Mouse (Mus musculus): ENCODE results near the gene Mtm1. TPM values are rescaled to one million over a fixed set of nuclear protein-coding genes. Genes with fewer than 3 reads are reported as not detected.

Mtm1 gene
- total and polyA plus RNA-seq, 3 experiments: 5.0 to 18.9 (median 15.6) TPM

DNA sequence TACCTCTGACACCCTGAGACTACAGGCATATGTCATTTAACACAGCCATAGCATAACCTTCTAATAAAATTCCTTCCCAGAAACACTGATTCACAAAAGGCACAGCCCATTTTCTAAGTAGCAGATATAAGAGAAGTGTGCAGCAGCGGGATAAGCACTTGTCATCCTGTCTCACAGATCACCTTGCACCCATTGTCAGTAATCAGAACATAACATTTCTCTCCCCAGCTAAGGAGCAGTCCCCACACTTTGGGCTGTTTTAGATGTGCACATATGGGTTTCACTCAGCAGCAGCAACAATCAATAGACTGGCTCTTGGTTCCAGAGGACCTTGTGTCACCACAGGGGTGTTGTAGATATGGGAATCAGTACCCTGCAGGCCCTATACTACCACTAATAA is 45.9 kb downstream of the Mtm1 start:
- no peak overlapping the region for H3K9ac ChIP-seq (ENCODE audit: low read depth, low read length)
- no peaks in the 10 kb centered on the region for H3K27me3 ChIP-seq (ENCODE audit: control insufficient read depth, insufficient read depth, low read length)
- H3K4me1 ChIP-seq (ENCODE audit: control insufficient read depth, insufficient read depth, low read length): no peaks in the 10 kb centered on the region
- H3K79me2 ChIP-seq (replicated peaks; ENCODE audit: control insufficient read depth, insufficient read depth, low read length): no peaks in the 10 kb centered on the region
- H3K27ac ChIP-seq: no peak overlapping the region
- TF ChIP-seq CTCF (IDR thresholded peaks at IDR 0.05): no peak
- no peak overlapping the region for H3K4me3 ChIP-seq
- intact Hi-C loops (cut with DNase I): no loop called here
- 74% methylated on average over 1 of the region's 1 CpGs for WGBS
- no peaks in the 10 kb centered on the region for H3K36me3 ChIP-seq (ENCODE audit: control insufficient read depth, insufficient read depth, low read length)
- no peak for DNase-seq

DNA sequence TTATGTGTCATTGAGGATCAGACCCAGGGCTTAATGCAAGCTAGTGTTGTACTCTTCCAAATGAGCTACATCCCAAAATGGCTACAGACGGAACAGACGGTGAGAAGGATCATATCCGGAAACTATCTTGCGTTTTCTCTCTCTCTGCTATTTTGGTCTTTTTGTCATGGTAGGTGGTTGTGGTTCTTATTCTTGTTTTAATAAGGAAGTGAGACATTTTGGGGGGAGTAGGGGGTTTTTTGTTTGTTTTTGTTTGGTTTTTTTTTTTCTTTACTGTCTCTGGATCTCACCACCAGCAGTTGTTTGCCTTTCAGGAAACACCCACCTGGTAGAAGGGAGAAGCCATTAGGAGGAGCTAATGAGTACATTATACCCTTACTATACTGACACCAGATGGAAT is 50.3 kb downstream of the Mtm1 start:
- H3K79me2 ChIP-seq (replicated peaks; ENCODE audit: control insufficient read depth, insufficient read depth, low read length): no peaks in the 10 kb centered on the region
- H3K4me3 ChIP-seq: no peak overlapping the region
- no peaks in the 10 kb centered on the region for H3K4me1 ChIP-seq (ENCODE audit: control insufficient read depth, insufficient read depth, low read length)
- no peak overlapping the region for H3K9ac ChIP-seq (ENCODE audit: low read depth, low read length)
- no peak overlapping the region for H3K27ac ChIP-seq
- no peaks in the 10 kb centered on the region for H3K36me3 ChIP-seq (ENCODE audit: control insufficient read depth, insufficient read depth, low read length)
- DNase-seq: no peak
- H3K27me3 ChIP-seq (ENCODE audit: control insufficient read depth, insufficient read depth, low read length): no peaks in the 10 kb centered on the region
- WGBS: 95% methylated on average over 4 of the region's 4 CpGs
- TF ChIP-seq POLR2A (IDR thresholded peaks at IDR 0.05; ENCODE audit: insufficient read depth, low read depth, low read length): no peak
- TF ChIP-seq EP300 (IDR thresholded peaks at IDR 0.05; ENCODE audit: insufficient read depth, low read depth, low read length): no peak
- no peak for TF ChIP-seq CTCF (IDR thresholded peaks at IDR 0.05)
- intact Hi-C loops (cut with DNase I): no loop called here

DNA sequence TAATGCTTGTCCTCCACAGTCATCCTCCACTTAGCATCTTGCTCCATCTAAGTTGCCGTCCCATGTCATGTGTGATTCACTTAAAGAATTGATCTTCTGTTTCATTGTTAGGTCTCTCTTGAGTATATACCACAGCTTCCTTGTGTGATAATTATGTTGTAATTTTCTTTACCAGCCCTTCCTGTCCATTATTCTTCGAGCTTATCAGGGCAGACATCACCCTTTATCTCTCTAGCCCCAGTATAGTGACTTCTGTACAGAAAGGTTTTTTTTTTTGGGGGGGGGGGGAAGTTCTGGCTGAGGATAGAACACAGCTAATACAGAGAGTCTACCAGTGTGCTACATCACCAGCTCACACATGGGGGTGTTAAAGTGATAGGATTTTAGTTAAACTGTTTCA is 53.7 kb downstream of the Mtm1 start:
- 57% methylated on average over 2 of the region's 2 CpGs for WGBS
- no peak overlapping the region for H3K9ac ChIP-seq (ENCODE audit: low read depth, low read length)
- no peaks in the 10 kb centered on the region for H3K79me2 ChIP-seq (replicated peaks; ENCODE audit: control insufficient read depth, insufficient read depth, low read length)

DNA sequence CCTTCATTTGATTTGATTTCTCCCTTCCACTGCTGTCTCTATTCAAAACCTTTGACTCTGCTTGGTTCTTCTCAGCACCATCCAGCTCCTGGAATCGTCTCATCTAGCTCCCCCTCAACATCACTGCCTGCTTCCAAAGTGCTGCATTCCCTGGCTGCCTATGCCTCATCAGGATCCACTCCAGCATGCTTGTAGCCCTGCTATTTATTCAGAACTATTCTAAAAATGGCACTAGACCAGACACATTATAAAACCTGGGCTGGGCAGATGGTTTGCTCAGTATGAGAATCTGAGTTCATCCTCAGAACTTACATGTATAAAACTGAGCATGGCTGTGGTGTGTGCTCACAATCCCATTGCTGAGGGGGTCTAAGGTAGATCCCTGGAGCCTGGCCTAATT is 58.4 kb downstream of the Mtm1 start:
- intact Hi-C loops (cut with DNase I): no loop called here
- H3K4me3 ChIP-seq: no peak overlapping the region
- no peak overlapping the region for H3K27ac ChIP-seq
- H3K36me3 ChIP-seq (ENCODE audit: control insufficient read depth, insufficient read depth, low read length): no peaks in the 10 kb centered on the region
- no peak overlapping the region for H3K9ac ChIP-seq (ENCODE audit: low read depth, low read length)
- DNase-seq: no peak
- H3K4me1 ChIP-seq (ENCODE audit: control insufficient read depth, insufficient read depth, low read length): no peaks in the 10 kb centered on the region
- H3K27me3 ChIP-seq (ENCODE audit: control insufficient read depth, insufficient read depth, low read length): no peaks in the 10 kb centered on the region
- no peaks in the 10 kb centered on the region for H3K79me2 ChIP-seq (replicated peaks; ENCODE audit: control insufficient read depth, insufficient read depth, low read length)
- 61% methylated on average over 1 of the region's 1 CpGs for WGBS
- TF ChIP-seq EP300 (IDR thresholded peaks at IDR 0.05; ENCODE audit: insufficient read depth, low read depth, low read length) (no peak), CTCF (IDR thresholded peaks at IDR 0.05) (no peak), POLR2A (IDR thresholded peaks at IDR 0.05; ENCODE audit: insufficient read depth, low read depth, low read length) (no peak)

More for the DNA sequence above, 53.7 kb downstream of the Mtm1 start:
- no peaks in the 10 kb centered on the region for H3K36me3 ChIP-seq (ENCODE audit: control insufficient read depth, insufficient read depth, low read length)
- no peaks in the 10 kb centered on the region for H3K27me3 ChIP-seq (ENCODE audit: control insufficient read depth, insufficient read depth, low read length)
- H3K4me1 ChIP-seq (ENCODE audit: control insufficient read depth, insufficient read depth, low read length): no peaks in the 10 kb centered on the region
- no peak for TF ChIP-seq CTCF (IDR thresholded peaks at IDR 0.05)
- intact Hi-C loops (cut with DNase I): no loop called here
- no peak for DNase-seq
- H3K4me3 ChIP-seq: no peak overlapping the region
- H3K27ac ChIP-seq: no peak overlapping the region

DNA sequence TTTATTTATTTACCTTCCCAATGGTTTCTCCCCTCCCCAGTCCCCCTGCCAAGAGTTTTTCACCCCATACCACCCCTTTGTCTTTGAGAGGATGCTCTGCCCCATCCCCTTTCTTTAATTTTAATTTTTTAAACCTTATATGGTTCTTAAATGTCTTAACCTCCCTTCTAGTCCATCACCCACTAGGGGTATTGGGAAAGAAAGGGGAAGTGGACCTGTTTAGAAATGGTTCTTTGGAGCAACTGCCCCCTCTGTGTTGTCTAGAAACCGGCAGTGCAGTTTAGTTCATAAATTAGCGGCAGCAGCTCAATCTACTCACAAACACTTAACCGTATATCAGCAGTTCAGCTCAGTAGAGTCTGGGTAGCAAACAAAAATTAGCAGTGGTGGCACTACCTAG is 63.6 kb downstream of the Mtm1 start:
- WGBS: 85% methylated on average over 3 of the region's 3 CpGs
- no peaks in the 10 kb centered on the region for H3K36me3 ChIP-seq (ENCODE audit: control insufficient read depth, insufficient read depth, low read length)
- H3K4me3 ChIP-seq: no peak overlapping the region
- DNase-seq: no peak
- H3K9ac ChIP-seq (ENCODE audit: low read depth, low read length): no peak overlapping the region
- H3K79me2 ChIP-seq (replicated peaks; ENCODE audit: control insufficient read depth, insufficient read depth, low read length): no peaks in the 10 kb centered on the region
- H3K27me3 ChIP-seq (ENCODE audit: control insufficient read depth, insufficient read depth, low read length): no peaks in the 10 kb centered on the region
- no peak overlapping the region for H3K27ac ChIP-seq
- TF ChIP-seq POLR2A (IDR thresholded peaks at IDR 0.05; ENCODE audit: insufficient read depth, low read depth, low read length): no peak
- TF ChIP-seq CTCF (IDR thresholded peaks at IDR 0.05): no peak
- TF ChIP-seq EP300 (IDR thresholded peaks at IDR 0.05; ENCODE audit: insufficient read depth, low read depth, low read length): no peak
- no peaks in the 10 kb centered on the region for H3K4me1 ChIP-seq (ENCODE audit: control insufficient read depth, insufficient read depth, low read length)
- intact Hi-C loops (cut with DNase I): no loop called here

DNA sequence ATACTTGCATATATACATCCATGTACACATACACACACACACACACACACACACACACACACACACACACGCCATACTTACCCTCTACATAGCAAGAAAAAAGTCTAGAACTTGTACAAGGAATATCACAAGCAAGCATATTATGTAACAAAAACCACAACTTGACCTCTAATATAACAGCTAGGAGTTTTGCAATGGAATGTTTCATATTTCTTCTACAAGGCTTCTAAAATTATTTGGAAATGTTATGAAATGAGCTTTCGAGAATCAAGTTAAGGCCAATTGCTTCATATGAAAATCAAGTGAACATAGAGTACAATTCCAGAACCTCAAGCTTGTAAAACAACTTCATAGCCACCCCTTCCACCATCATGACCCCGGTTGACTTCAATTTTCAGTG is 74.9 kb downstream of the Mtm1 start:
- no peak for TF ChIP-seq CTCF (IDR thresholded peaks at IDR 0.05)
- no peak for TF ChIP-seq EP300 (IDR thresholded peaks at IDR 0.05; ENCODE audit: insufficient read depth, low read depth, low read length)
- TF ChIP-seq POLR2A (IDR thresholded peaks at IDR 0.05; ENCODE audit: insufficient read depth, low read depth, low read length): no peak
- Histone ChIP-seq H3K27ac (no peak overlapping the region), H3K4me3 (no peak overlapping the region), H3K36me3 (ENCODE audit: control insufficient read depth, insufficient read depth, low read length) (no peaks in the 10 kb centered on the region), H3K9ac (ENCODE audit: low read depth, low read length) (no peak overlapping the region), H3K79me2 (replicated peaks; ENCODE audit: control insufficient read depth, insufficient read depth, low read length) (no peaks in the 10 kb centered on the region), H3K27me3 (ENCODE audit: control insufficient read depth, insufficient read depth, low read length) (no peaks in the 10 kb centered on the region), H3K4me1 (ENCODE audit: control insufficient read depth, insufficient read depth, low read length) (no peaks in the 10 kb centered on the region)
- intact Hi-C loops (cut with DNase I): no loop called here
- DNase-seq: no peak
- 74% methylated on average over 3 of the region's 3 CpGs for WGBS

DNA sequence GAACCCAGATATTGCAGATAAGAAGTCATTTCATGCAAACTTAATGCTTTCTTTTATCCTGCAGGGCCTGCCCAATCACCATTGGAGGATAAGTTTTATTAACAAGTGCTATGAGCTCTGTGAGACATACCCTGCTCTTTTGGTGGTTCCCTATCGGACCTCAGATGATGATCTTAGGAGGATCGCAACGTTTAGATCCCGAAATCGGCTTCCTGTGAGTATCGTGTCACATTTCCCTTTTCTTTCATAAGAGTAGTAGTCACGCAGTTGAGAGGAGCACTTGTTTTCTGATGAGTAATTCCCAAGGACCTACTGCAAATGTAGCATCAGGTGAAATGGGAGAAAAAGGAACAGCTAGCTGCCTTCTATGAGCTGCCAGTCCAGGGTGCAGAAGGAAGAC is 76.5 kb downstream of the Mtm1 start:
- Histone ChIP-seq H3K27me3 (ENCODE audit: control insufficient read depth, insufficient read depth, low read length) (no peaks in the 10 kb centered on the region), H3K9ac (ENCODE audit: low read depth, low read length) (no peak overlapping the region), H3K79me2 (replicated peaks; ENCODE audit: control insufficient read depth, insufficient read depth, low read length) (no peaks in the 10 kb centered on the region), H3K4me3 (no peak overlapping the region), H3K4me1 (ENCODE audit: control insufficient read depth, insufficient read depth, low read length) (no peaks in the 10 kb centered on the region), H3K27ac (no peak overlapping the region), H3K36me3 (ENCODE audit: control insufficient read depth, insufficient read depth, low read length) (no peaks in the 10 kb centered on the region)
- WGBS: 90% methylated on average over 7 of the region's 7 CpGs
- TF ChIP-seq CTCF (IDR thresholded peaks at IDR 0.05): no peak
- no peak for TF ChIP-seq POLR2A (IDR thresholded peaks at IDR 0.05; ENCODE audit: insufficient read depth, low read depth, low read length)
- TF ChIP-seq EP300 (IDR thresholded peaks at IDR 0.05; ENCODE audit: insufficient read depth, low read depth, low read length): no peak
- no peak for DNase-seq
- intact Hi-C loops (cut with DNase I): no loop called here
